Mouse (Mus musculus) olfactory bulb, adult 2 months (tissue): Measurements from ENCODE around the gene Pdcd7. TPM values are rescaled to one million over a fixed set of nuclear protein-coding genes. Genes with fewer than 3 reads are reported as not detected.

ENCODE experiments used
- H3K27ac ChIP-seq: fragments of 200-500 bp; 2 replicates; pipeline ENCODE4 v1.5.1; 2012; ENCODE audit warnings: low read depth, low read length; ENCODE audit not compliant: insufficient read depth
- H3K4me1 ChIP-seq: fragments of 200-500 bp; 2 replicates; pipeline ENCODE4 v1.6.1; 2012; ENCODE audit warnings: low read length; ENCODE audit not compliant: control insufficient read depth, insufficient read depth
- H3K4me3 ChIP-seq: fragments of 200-500 bp; 2 replicates; pipeline ENCODE4 v1.5.1; 2012; ENCODE audit warnings: mild to moderate bottlenecking, low read depth, low read length, moderate library complexity; ENCODE audit not compliant: insufficient read depth
- CTCF ChIP-seq: fragments of 200-500 bp; IDR thresholded peaks from 2 replicates; pipeline ENCODE4 v1.5.1; 2012; ENCODE audit warnings: low read depth, mild to moderate bottlenecking, low read length, moderate library complexity; ENCODE audit not compliant: insufficient read depth
- POLR2A ChIP-seq: fragments of 200-500 bp; IDR thresholded peaks from 2 replicates; pipeline ENCODE4 v1.6.1; 2012; ENCODE audit warnings: mild to moderate bottlenecking, low read depth, low read length, moderate library complexity; ENCODE audit not compliant: insufficient read depth
- WGBS: fragments of 180-500 bp; shearing (Covaris S2); methylation state at CpG from one replicate; pipeline ENCODE4 v1.1.7; 2018; 5-methylcytosine and 5-hydroxymethylcytosine counted together
- polyA plus RNA-seq: library from polyadenylated mRNA; stranded (reverse); fragments of >200 nt; gene quantifications from 2 replicates; pipeline ENCODE4 v1.2.4, GENCODE M21; 2012; ENCODE audit warnings: low replicate concordance; ENCODE audit not compliant: missing spikeins, insufficient read depth, insufficient read length

Gene Pdcd7
- polyA plus RNA-seq, 1 experiment, result not detected

GRCm38 (mm10) chr9:65372449-65372848, 26.5 kb downstream of the Pdcd7 start:
- Histone ChIP-seq H3K4me1 (no peaks in the 10 kb centered on the region), H3K27ac (no peak overlapping the region), H3K4me3 (no peak overlapping the region)
- TF ChIP-seq CTCF (no peak), POLR2A (no peak)
- WGBS, result 66% methylated on average over 4 of the region's 4 CpGs

GRCm38 (mm10) chr9:65374468-65375162, 28.7 kb downstream of the Pdcd7 start:
- no peak overlapping the region for H3K27ac ChIP-seq
- TF ChIP-seq POLR2A (no peak), CTCF (no peak)
- no peak overlapping the region for H3K4me3 ChIP-seq
- H3K4me1 ChIP-seq, result no peaks in the 10 kb centered on the region
- WGBS, result 86% methylated on average over 5 of the region's 5 CpGs

- no peak overlapping the region for H3K27ac ChIP-seq
- TF ChIP-seq POLR2A, result no peak
- no peak for TF ChIP-seq CTCF
- no peaks in the 10 kb centered on the region for H3K4me1 ChIP-seq
- 52% methylated on average over 9 of the region's 9 CpGs for WGBS
- no peak overlapping the region for H3K4me3 ChIP-seq
Measured at GRCm38 (mm10) chr9:65375163-65375934, 29.4 kb downstream of the Pdcd7 start.

- no peak overlapping the region for H3K4me3 ChIP-seq
- H3K27ac ChIP-seq, result no peak overlapping the region
- H3K4me1 ChIP-seq, result 0 out of 2 replicates have a peak, but pooled peaks cover 2% of the 10 kb centered on the region
- WGBS, result 86% methylated on average over 4 of the region's 4 CpGs
- TF ChIP-seq POLR2A, result no peak
- TF ChIP-seq CTCF, result no peak
Measured at GRCm38 (mm10) chr9:65381017-65381590, 35.2 kb downstream of the Pdcd7 start.

- TF ChIP-seq CTCF, result no peak
- no peak for TF ChIP-seq POLR2A
- H3K4me1 ChIP-seq, result 0 out of 2 replicates have a peak, but pooled peaks cover 2% of the 10 kb centered on the region
- WGBS, result 78% methylated on average over 6 of the region's 6 CpGs
Measured at GRCm38 (mm10) chr9:65382031-65382750, 36.3 kb downstream of the Pdcd7 start.

GRCm38 (mm10) chr9:65382751-65383097, 36.8 kb downstream of the Pdcd7 start:
- WGBS, result 66% methylated on average over 3 of the region's 3 CpGs
- Histone ChIP-seq H3K4me1 (0 out of 2 replicates have a peak, but pooled peaks cover 2% of the 10 kb centered on the region), H3K27ac (no peak overlapping the region), H3K4me3 (no peak overlapping the region)
- TF ChIP-seq CTCF (no peak), POLR2A (no peak)

More at GRCm38 (mm10) chr9:65382031-65382750, 36.3 kb downstream of the Pdcd7 start:
- H3K27ac ChIP-seq, result no peak overlapping the region
- no peak overlapping the region for H3K4me3 ChIP-seq

GRCm38 (mm10) chr9:65384276-65384675, 38.4 kb downstream of the Pdcd7 start:
- TF ChIP-seq CTCF (no peak), POLR2A (no peak)
- Histone ChIP-seq H3K4me3 (no peak overlapping the region), H3K4me1 (0 out of 2 replicates have a peak, but pooled peaks cover 2% of the 10 kb centered on the region), H3K27ac (no peak overlapping the region)
- WGBS, result 60% methylated on average over 3 of the region's 3 CpGs

GRCm38 (mm10) chr9:65386373-65387140, 40.7 kb downstream of the Pdcd7 start:
- Histone ChIP-seq H3K27ac (no peak overlapping the region), H3K4me3 (no peak overlapping the region), H3K4me1 (peaks cover 18% of the 10 kb centered on the region)
- WGBS, result 44% methylated on average over 8 of the region's 8 CpGs
- TF ChIP-seq POLR2A, result no peak
- no peak for TF ChIP-seq CTCF
